ENCODE assay signal across 29 mouse cellular contexts in the genomic region with DNA sequence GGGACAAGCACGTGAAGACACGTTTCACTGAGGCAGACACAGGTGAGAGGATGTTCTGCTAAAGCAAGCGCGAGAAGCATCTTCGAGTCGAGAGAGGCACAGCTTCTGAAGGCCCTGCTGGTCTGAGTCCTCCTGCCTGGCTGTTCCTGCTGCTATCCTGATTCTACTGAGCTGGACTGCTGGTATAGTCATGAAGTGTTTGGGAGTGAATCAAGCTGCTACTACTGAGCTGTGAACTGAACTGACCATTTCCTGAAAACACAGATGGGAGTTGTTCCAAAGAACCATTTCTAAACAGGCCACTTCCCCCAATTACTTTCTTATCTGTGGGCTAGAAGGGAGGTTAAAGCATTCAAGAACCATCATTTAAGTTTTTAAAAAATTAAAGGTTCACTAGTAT. TPM values are rescaled to one million over a fixed set of nuclear protein-coding genes. Genes with fewer than 3 reads are reported as not detected.
A peak's percentile ranks its signal among the peaks of the same experiment; 100 is the strongest.
DNase-seq lines count a peak whose midpoint lies in the region; ATAC-seq lines count a peak whose summit lies in the region.
"Had no signal": no experiment of that assay in that cellular context is flagged by ENCODE, and none has a peak within 500 bp of the region (broad histone marks: within the 10 kb centered on the region; RNA-seq: fewer than 3 reads in every experiment).

No protein-coding gene starts in this region.

- 54% methylated on average over 6 of the region's 6 CpGs for WGBS in lung, embryonic 15.5 days
- 58% methylated on average over 6 of the region's 6 CpGs for WGBS in lung, embryonic 16.5 days
- WGBS in kidney, embryonic 14.5 days, result 82% methylated on average over 6 of the region's 6 CpGs

- peaks cover 5% of the 10 kb centered on the region; the same call in 1 of the 2 replicates for H3K4me1 ChIP-seq in lung, embryonic 15.5 days
- H3K4me1 ChIP-seq in lung, embryonic 16.5 days (replicated peaks; ENCODE audit: control insufficient read depth, insufficient read depth, low read length), result peaks cover 3% of the 10 kb centered on the region; the same call in 1 of the 2 replicates
- H3K4me1 ChIP-seq in kidney, embryonic 14.5 days (ENCODE audit: control insufficient read depth, insufficient read depth, low read length), result no peaks in the 10 kb centered on the region
- H3K4me1 ChIP-seq: embryonic facial prominence, embryonic 12.5 days; embryonic facial prominence, embryonic 15.5 days; heart, embryonic 12.5 days; heart, embryonic 15.5 days; hindbrain, embryonic 10.5 days; hindbrain, embryonic 13.5 days had no signal

- H3K4me3 ChIP-seq in lung, embryonic 15.5 days, result no peak overlapping the region
- H3K4me3 ChIP-seq in lung, embryonic 16.5 days (ENCODE audit: low read length), result no peak overlapping the region
- H3K4me3 ChIP-seq in kidney, embryonic 14.5 days (ENCODE audit: low read length), result no peak overlapping the region
- H3K4me3 ChIP-seq: embryonic facial prominence, embryonic 12.5 days; embryonic facial prominence, embryonic 15.5 days; gastrocnemius, adult 2 months; heart, embryonic 12.5 days; heart, embryonic 15.5 days; hindbrain, embryonic 10.5 days; hindbrain, embryonic 13.5 days had no signal

- 0 out of 2 replicates have a peak overlapping the region, but pooled peaks have one; percentile 15 for H3K27ac ChIP-seq in lung, embryonic 15.5 days
- H3K27ac ChIP-seq in lung, embryonic 16.5 days (ENCODE audit: low read length), result no peak overlapping the region
- H3K27ac ChIP-seq in kidney, embryonic 14.5 days (ENCODE audit: low read depth, low read length), result no peak overlapping the region
- H3K27ac ChIP-seq: embryonic facial prominence, embryonic 12.5 days; embryonic facial prominence, embryonic 15.5 days; gastrocnemius, adult 2 months; heart, embryonic 15.5 days; hindbrain, embryonic 10.5 days; hindbrain, embryonic 13.5 days had no signal

- H3K9ac ChIP-seq in lung, embryonic 15.5 days, result no peak overlapping the region
- no peak overlapping the region for H3K9ac ChIP-seq in lung, embryonic 16.5 days (ENCODE audit: low read length)
- H3K9ac ChIP-seq in kidney, embryonic 14.5 days (ENCODE audit: low read depth, low read length), result no peak overlapping the region
- H3K9ac ChIP-seq: embryonic facial prominence, embryonic 12.5 days; embryonic facial prominence, embryonic 15.5 days; forebrain, postnatal 0 days; heart, embryonic 12.5 days; heart, embryonic 15.5 days; hindbrain, embryonic 13.5 days had no signal

- peak; percentile 23 for DNase-seq in lung, postnatal 14 days
- DNase-seq in kidney, postnatal 10 days, result no peak
- no peak for DNase-seq in gastrocnemius, postnatal 25 days
- DNase-seq: adrenal gland, adult 2 months; adrenal gland, postnatal 14 days; cerebellum, adult 11-12 months; cerebellum, adult 8-10 months; cerebellum, postnatal 25 days; forebrain, postnatal 0 days; gastrocnemius, adult 2 months; gastrocnemius, postnatal 14 days; heart, adult 18-20 months; heart, postnatal 10 days; heart, postnatal 36 days had no signal

- no peaks in the 10 kb centered on the region for H3K36me3 ChIP-seq in lung, embryonic 15.5 days
- no peaks in the 10 kb centered on the region for H3K36me3 ChIP-seq in lung, embryonic 16.5 days (ENCODE audit: control insufficient read depth, insufficient read depth, low read length)
- H3K36me3 ChIP-seq in kidney, embryonic 14.5 days (ENCODE audit: control insufficient read depth, insufficient read depth, low read length), result no peaks in the 10 kb centered on the region
- H3K36me3 ChIP-seq: embryonic facial prominence, embryonic 12.5 days; embryonic facial prominence, embryonic 15.5 days; heart, embryonic 12.5 days; heart, embryonic 15.5 days; hindbrain, embryonic 10.5 days; hindbrain, embryonic 13.5 days had no signal

- no peaks in the 10 kb centered on the region for H3K9me3 ChIP-seq in lung, embryonic 15.5 days
- H3K9me3 ChIP-seq in lung, embryonic 16.5 days (ENCODE audit: control insufficient read depth, low read length), result no peaks in the 10 kb centered on the region
- no peaks in the 10 kb centered on the region for H3K9me3 ChIP-seq in kidney, embryonic 14.5 days (ENCODE audit: control insufficient read depth, low read length)
- H3K9me3 ChIP-seq: embryonic facial prominence, embryonic 12.5 days; embryonic facial prominence, embryonic 15.5 days; heart, embryonic 12.5 days; heart, embryonic 15.5 days; hindbrain, embryonic 10.5 days; hindbrain, embryonic 13.5 days had no signal

- H3K27me3 ChIP-seq in lung, embryonic 15.5 days, result no peaks in the 10 kb centered on the region
- no peaks in the 10 kb centered on the region for H3K27me3 ChIP-seq in lung, embryonic 16.5 days (ENCODE audit: control insufficient read depth, insufficient read depth, low read depth, low read length)
- H3K27me3 ChIP-seq in kidney, embryonic 14.5 days (ENCODE audit: control insufficient read depth, insufficient read depth, low read length), result no peaks in the 10 kb centered on the region
- H3K27me3 ChIP-seq: embryonic facial prominence, embryonic 12.5 days; embryonic facial prominence, embryonic 15.5 days; heart, embryonic 15.5 days had no signal

- no peak overlapping the region for H3K4me2 ChIP-seq in lung, embryonic 15.5 days
- no peak overlapping the region for H3K4me2 ChIP-seq in lung, embryonic 16.5 days (ENCODE audit: low read depth, low read length)
- no peak overlapping the region for H3K4me2 ChIP-seq in kidney, embryonic 14.5 days (replicated peaks; ENCODE audit: low read depth, low read length)
- H3K4me2 ChIP-seq: embryonic facial prominence, embryonic 12.5 days; embryonic facial prominence, embryonic 15.5 days; heart, embryonic 12.5 days; heart, embryonic 15.5 days; hindbrain, embryonic 13.5 days had no signal

- ATAC-seq in lung, embryonic 15.5 days (ENCODE audit: borderline replicate concordance, extremely low read depth, low FRiP score, low TSS enrichment), result peak; percentile 62; the same call in 1 of the 2 replicates
- peak; percentile 86 for ATAC-seq in lung, embryonic 16.5 days (ENCODE audit: low read depth)
- ATAC-seq in kidney, embryonic 14.5 days (ENCODE audit: low FRiP score, low TSS enrichment), result no peak
- ATAC-seq: CD4-positive, CD25-positive, alpha-beta regulatory T cell, adult 4 months; forebrain, embryonic 14.5 days; forebrain, postnatal 0 days; hindbrain, embryonic 16.5 days had no signal

RNA-seq across cellular contexts. Expression of a gene that starts 15.5 kb away (rescaled TPM):
- 0.88 and 0.98 TPM in 2 replicates for polyA plus RNA-seq in lung, embryonic 15.5 days (2015; fragmentation: Nextera tagmentation; extraction: Ambion mirVana)
- 0.36 and 0.57 TPM in 2 replicates for polyA plus RNA-seq in lung, embryonic 16.5 days (2015; fragmentation: Nextera tagmentation; extraction: Ambion mirVana)
- 0.50 and 0.70 TPM in 2 replicates for polyA plus RNA-seq in kidney, embryonic 14.5 days (2014; fragmentation: Nextera tagmentation; extraction: Ambion mirVana)
- total RNA-seq in gastrocnemius, postnatal 25 days (2021), result under 1 TPM; 0.24 to 0.43 TPM
- total RNA-seq: common myeloid progenitor, adult 5-6 weeks; gastrocnemius, adult 2 months had no signal
- polyA plus RNA-seq: C2C12; CD4-positive, CD25-positive, alpha-beta regulatory T cell, adult 4 months had no signal

RNA-seq across cellular contexts. Expression of a gene that starts 27.7 kb away (rescaled TPM):
- 1.1 and 1.4 TPM in 2 replicates for polyA plus RNA-seq in lung, embryonic 15.5 days (2015; fragmentation: Nextera tagmentation; extraction: Ambion mirVana)
- polyA plus RNA-seq in lung, embryonic 16.5 days (2015; fragmentation: Nextera tagmentation; extraction: Ambion mirVana), result 1.2 and 1.5 TPM in 2 replicates
- 1.0 and 1.5 TPM in 2 replicates for polyA plus RNA-seq in kidney, embryonic 14.5 days (2014; fragmentation: Nextera tagmentation; extraction: Ambion mirVana)
- not detected for total RNA-seq in gastrocnemius, postnatal 25 days (2021)
- total RNA-seq: gastrocnemius, adult 2 months; gastrocnemius, postnatal 14 days; MEL had no signal
- polyA plus RNA-seq: CD4-positive, CD25-positive, alpha-beta regulatory T cell, adult 4 months had no signal

RNA-seq across cellular contexts. Expression of a gene that starts 29.4 kb away (rescaled TPM):
- polyA plus RNA-seq in lung, embryonic 15.5 days (2015; fragmentation: Nextera tagmentation; extraction: Ambion mirVana), result 2.1 and 2.3 TPM in 2 replicates
- 2.1 and 2.3 TPM in 2 replicates for polyA plus RNA-seq in lung, embryonic 16.5 days (2015; fragmentation: Nextera tagmentation; extraction: Ambion mirVana)
- polyA plus RNA-seq in kidney, embryonic 14.5 days (2014; fragmentation: Nextera tagmentation; extraction: Ambion mirVana), result 1.4 and 2.3 TPM in 2 replicates
- total RNA-seq in gastrocnemius, postnatal 25 days (2021), result 1 to 10 TPM; 1.1 to 1.8 TPM
- polyA plus RNA-seq: C2C12; CD4-positive, CD25-positive, alpha-beta regulatory T cell, adult 4 months had no signal

RNA-seq across cellular contexts. Expression of a gene that starts 51.9 kb away (rescaled TPM):
- polyA plus RNA-seq in lung, embryonic 15.5 days (2015; fragmentation: Nextera tagmentation; extraction: Ambion mirVana), result 0.62 and 0.88 TPM in 2 replicates
- polyA plus RNA-seq in lung, embryonic 16.5 days (2015; fragmentation: Nextera tagmentation; extraction: Ambion mirVana), result 0.62 and 1.3 TPM in 2 replicates
- 0.88 and 1.6 TPM in 2 replicates for polyA plus RNA-seq in kidney, embryonic 14.5 days (2014; fragmentation: Nextera tagmentation; extraction: Ambion mirVana)
- not detected for total RNA-seq in gastrocnemius, postnatal 25 days (2021)
- total RNA-seq: common myeloid progenitor, adult 5-6 weeks; gastrocnemius, adult 2 months; gastrocnemius, postnatal 14 days; MEL had no signal
- polyA plus RNA-seq: C2C12 had no signal

RNA-seq across cellular contexts. Expression of a gene that starts 54.5 kb away (rescaled TPM):
- 109 and 111 TPM in 2 replicates for polyA plus RNA-seq in lung, embryonic 15.5 days (2015; fragmentation: Nextera tagmentation; extraction: Ambion mirVana)
- polyA plus RNA-seq in lung, embryonic 16.5 days (2015; fragmentation: Nextera tagmentation; extraction: Ambion mirVana), result 115 and 116 TPM in 2 replicates
- 64.9 and 78.9 TPM in 2 replicates for polyA plus RNA-seq in kidney, embryonic 14.5 days (2014; fragmentation: Nextera tagmentation; extraction: Ambion mirVana)
- 10 to 100 TPM; 62.8 to 69.1 TPM for total RNA-seq in gastrocnemius, postnatal 25 days (2021)
